In the genomic region with DNA sequence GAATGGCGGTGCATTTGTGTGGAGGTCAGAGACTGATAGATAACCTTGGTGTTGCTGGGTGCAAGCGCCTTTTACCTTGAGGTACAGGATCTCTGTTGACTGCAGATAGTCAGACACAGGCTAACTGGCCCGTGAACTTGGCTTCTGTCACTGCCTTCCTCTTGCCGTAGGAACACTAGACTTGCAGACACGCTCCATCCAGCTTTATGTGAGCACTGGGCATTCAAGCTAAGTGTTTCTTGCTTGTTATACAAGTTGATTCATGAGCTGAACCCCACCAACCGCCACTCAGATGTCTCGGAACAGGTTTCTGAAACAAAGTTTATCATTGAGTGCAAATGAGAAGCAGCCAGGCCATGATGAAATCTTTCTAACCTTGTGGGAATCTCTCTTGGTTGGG, we compare ENCODE assay signal across 32 mouse cellular contexts. TPM values are rescaled to one million over a fixed set of nuclear protein-coding genes. Genes with fewer than 3 reads are reported as not detected.
DNase-seq lines count a peak whose midpoint lies in the region; ATAC-seq lines count a peak whose summit lies in the region.
"Had no signal": no experiment of that assay in that cellular context is flagged by ENCODE, and none has a peak within 500 bp of the region (broad histone marks: within the 10 kb centered on the region; RNA-seq: fewer than 3 reads in every experiment).

No protein-coding gene starts in this region.

- peaks cover 65% of the 10 kb centered on the region for H3K4me1 ChIP-seq in embryonic facial prominence, embryonic 15.5 days
- H3K4me1 ChIP-seq in embryonic facial prominence, embryonic 10.5 days, result peaks cover 94% of the 10 kb centered on the region
- peaks cover 63% of the 10 kb centered on the region for H3K4me1 ChIP-seq in limb, embryonic 15.5 days
- peaks cover 65% of the 10 kb centered on the region for H3K4me1 ChIP-seq in limb, embryonic 10.5 days
- peaks cover 23% of the 10 kb centered on the region for H3K4me1 ChIP-seq in stomach, embryonic 15.5 days

- H3K4me2 ChIP-seq in embryonic facial prominence, embryonic 15.5 days (replicated peaks), result no peak overlapping the region
- H3K4me2 ChIP-seq in limb, embryonic 15.5 days, result no peak overlapping the region
- H3K4me2 ChIP-seq in stomach, embryonic 15.5 days, result no peak overlapping the region
- H3K4me2 ChIP-seq: embryonic facial prominence, embryonic 12.5 days; forebrain, embryonic 15.5 days; heart, embryonic 11.5 days; hindbrain, embryonic 14.5 days; kidney, embryonic 15.5 days; neural tube, embryonic 12.5 days had no signal

- H3K36me3 ChIP-seq in embryonic facial prominence, embryonic 15.5 days, result 0 out of 2 replicates have a peak, but pooled peaks cover 4% of the 10 kb centered on the region
- peaks cover 11% of the 10 kb centered on the region for H3K36me3 ChIP-seq in embryonic facial prominence, embryonic 10.5 days (replicated peaks)
- no peaks in the 10 kb centered on the region; the same call in 1 of the 2 replicates for H3K36me3 ChIP-seq in limb, embryonic 15.5 days
- peaks cover 12% of the 10 kb centered on the region for H3K36me3 ChIP-seq in limb, embryonic 10.5 days
- no peaks in the 10 kb centered on the region for H3K36me3 ChIP-seq in stomach, embryonic 15.5 days
- H3K36me3 ChIP-seq: embryonic facial prominence, embryonic 12.5 days; forebrain, embryonic 15.5 days had no signal

- no peak for ATAC-seq in embryonic facial prominence, embryonic 15.5 days (ENCODE audit: insufficient number of reproducible peaks, low FRiP score, low TSS enrichment, low read depth)
- no peak for ATAC-seq in limb, embryonic 15.5 days (ENCODE audit: insufficient number of reproducible peaks, low FRiP score, low TSS enrichment, low read depth)
- ATAC-seq in megakaryocyte progenitor cell, adult 5-6 weeks (replicated peaks; ENCODE audit: poor library complexity), result peak; percentile 49; the same call in 1 of the 2 replicates
- ATAC-seq in stomach, embryonic 15.5 days (ENCODE audit: insufficient read depth, low FRiP score, low read depth), result no peak
- ATAC-seq in activated CD4-positive, CD25-positive, alpha-beta regulatory T cell, adult 4 months, result no peak
- ATAC-seq: forebrain, embryonic 15.5 days; inflammation-experienced regulatory T-cells, adult 6 months; lung, postnatal 0 days; midbrain, embryonic 16.5 days had no signal

- no peak for DNase-seq in embryonic facial prominence, embryonic 10.5 days (ENCODE audit: low spot score)
- no peak for DNase-seq in limb, embryonic 10.5 days (ENCODE audit: low spot score)
- DNase-seq: adrenal gland, adult 8-10 months; cerebellum, adult 11 months; cerebellum, adult 9-10 months; cerebellum, postnatal 36 days; gastrocnemius, postnatal 25 days; heart, postnatal 4 days; kidney, adult 11 months; kidney, postnatal 36 days; layer of hippocampus, postnatal 36 days; left cerebral cortex, postnatal 4 days; lung, adult 18-20 months; lung, postnatal 4 days; right cerebral cortex, postnatal 14 days; thymus, adult 18-20 months; thymus, postnatal 25 days had no signal

- H3K4me3 ChIP-seq in embryonic facial prominence, embryonic 15.5 days (replicated peaks), result no peak overlapping the region
- H3K4me3 ChIP-seq in embryonic facial prominence, embryonic 10.5 days, result no peak overlapping the region
- no peak overlapping the region for H3K4me3 ChIP-seq in limb, embryonic 15.5 days
- H3K4me3 ChIP-seq in limb, embryonic 10.5 days, result no peak overlapping the region
- no peak overlapping the region for H3K4me3 ChIP-seq in stomach, embryonic 15.5 days (replicated peaks)
- H3K4me3 ChIP-seq: embryonic facial prominence, embryonic 12.5 days; forebrain, embryonic 10.5 days; forebrain, embryonic 15.5 days; kidney, embryonic 15.5 days; neural tube, embryonic 12.5 days had no signal

- H3K27me3 ChIP-seq in embryonic facial prominence, embryonic 15.5 days, result no peaks in the 10 kb centered on the region
- no peaks in the 10 kb centered on the region for H3K27me3 ChIP-seq in embryonic facial prominence, embryonic 10.5 days (replicated peaks; ENCODE audit: low read depth, poor library complexity, severe bottlenecking)
- H3K27me3 ChIP-seq in limb, embryonic 15.5 days, result no peaks in the 10 kb centered on the region
- H3K27me3 ChIP-seq in limb, embryonic 10.5 days (ENCODE audit: low read depth, poor library complexity, severe bottlenecking), result no peaks in the 10 kb centered on the region
- no peaks in the 10 kb centered on the region for H3K27me3 ChIP-seq in stomach, embryonic 15.5 days (replicated peaks)
- H3K27me3 ChIP-seq: embryonic facial prominence, embryonic 12.5 days; forebrain, embryonic 15.5 days; kidney, embryonic 15.5 days; neural tube, embryonic 12.5 days had no signal

- whole genome bisulfite sequencing in embryonic facial prominence, embryonic 15.5 days, result 70% methylated on average over 7 of the region's 7 CpGs
- 90% methylated on average over 7 of the region's 7 CpGs for WGBS in embryonic facial prominence, embryonic 10.5 days
- WGBS in limb, embryonic 15.5 days, result 63% methylated on average over 7 of the region's 7 CpGs
- 87% methylated on average over 7 of the region's 7 CpGs for WGBS in limb, embryonic 10.5 days
- WGBS in stomach, embryonic 15.5 days, result 64% methylated on average over 7 of the region's 7 CpGs

- H3K27ac ChIP-seq in embryonic facial prominence, embryonic 15.5 days (replicated peaks), result peak overlapping the region; percentile 4; the same call in 1 of the 2 replicates
- no peak overlapping the region for H3K27ac ChIP-seq in embryonic facial prominence, embryonic 10.5 days (replicated peaks)
- H3K27ac ChIP-seq in limb, embryonic 15.5 days, result peak overlapping the region; percentile 43
- no peak overlapping the region for H3K27ac ChIP-seq in limb, embryonic 10.5 days
- peak overlapping the region; percentile 4; the same call in 1 of the 2 replicates for H3K27ac ChIP-seq in stomach, embryonic 15.5 days
- H3K27ac ChIP-seq: embryonic facial prominence, embryonic 12.5 days; forebrain, embryonic 10.5 days; forebrain, embryonic 15.5 days; hindbrain, embryonic 14.5 days; kidney, embryonic 15.5 days; neural tube, embryonic 12.5 days had no signal

- H3K9me3 ChIP-seq in embryonic facial prominence, embryonic 15.5 days (replicated peaks), result no peaks in the 10 kb centered on the region
- no peaks in the 10 kb centered on the region for H3K9me3 ChIP-seq in embryonic facial prominence, embryonic 10.5 days
- no peaks in the 10 kb centered on the region for H3K9me3 ChIP-seq in limb, embryonic 15.5 days
- H3K9me3 ChIP-seq in limb, embryonic 10.5 days (replicated peaks), result no peaks in the 10 kb centered on the region
- H3K9me3 ChIP-seq in stomach, embryonic 15.5 days, result no peaks in the 10 kb centered on the region
- H3K9me3 ChIP-seq: embryonic facial prominence, embryonic 12.5 days; forebrain, embryonic 10.5 days; forebrain, embryonic 15.5 days; kidney, embryonic 15.5 days; neural tube, embryonic 12.5 days had no signal

- no peak overlapping the region for H3K9ac ChIP-seq in embryonic facial prominence, embryonic 15.5 days
- no peak overlapping the region for H3K9ac ChIP-seq in limb, embryonic 15.5 days
- no peak overlapping the region for H3K9ac ChIP-seq in stomach, embryonic 15.5 days
- H3K9ac ChIP-seq: embryonic facial prominence, embryonic 12.5 days; forebrain, embryonic 15.5 days; hindbrain, embryonic 14.5 days; kidney, embryonic 15.5 days; neural tube, embryonic 12.5 days had no signal

RNA-seq across cellular contexts. Expression of gene Map4k4, which starts 57.3 kb away (rescaled TPM):
- 34.4 and 41.3 TPM in 2 replicates for polyA plus RNA-seq in embryonic facial prominence, embryonic 15.5 days (2015; fragmentation: Nextera tagmentation; extraction: Ambion mirVana)
- 37.6 and 41.4 TPM in 2 replicates for polyA plus RNA-seq in embryonic facial prominence, embryonic 10.5 days (2016; fragmentation: Nextera tagmentation; extraction: Ambion mirVana)
- 29.5 and 32.7 TPM in 2 replicates for polyA plus RNA-seq in limb, embryonic 15.5 days (2015; fragmentation: Nextera tagmentation; extraction: Ambion mirVana)
- polyA plus RNA-seq in limb, embryonic 10.5 days (2016; fragmentation: Nextera tagmentation; extraction: Ambion mirVana), result 33.8 and 45.4 TPM in 2 replicates
- total RNA-seq in megakaryocyte progenitor cell, adult 5-6 weeks (2015), result 13.3 and 19.2 TPM in 2 replicates
- 42.5 and 66.7 TPM in 2 replicates for total RNA-seq in megakaryocyte progenitor cell, adult 5-6 weeks (2017)
- 30.7 and 31.9 TPM in 2 replicates for polyA plus RNA-seq in stomach, embryonic 15.5 days (2015; fragmentation: Nextera tagmentation; extraction: Ambion mirVana)
- 10 to 100 TPM; 23.8 to 33.8 TPM for polyA plus RNA-seq in activated CD4-positive, CD25-positive, alpha-beta regulatory T cell, adult 4 months (2017; shearing (Covaris generic))

Comparison
In these comparisons a context has a peak if more than half of its experiments do, and no peak if none do; other contexts are left out.
1. H3K27ac ChIP-seq: peak in embryonic facial prominence, embryonic 15.5 days (single experiment), limb, embryonic 15.5 days (single experiment) and stomach, embryonic 15.5 days (single experiment); none in embryonic facial prominence, embryonic 10.5 days (single experiment) and limb, embryonic 10.5 days (single experiment).